Mouse (Mus musculus) heart, adult 2 months (tissue): ENCODE results near the gene Alg9.

Experiments used
- CTCF ChIP-seq: fragments of 200-600 bp; IDR thresholded peaks from 2 replicates; pipeline ENCODE4 v1.8.1; 2022; ENCODE audit warnings: antibody characterized with exemption, mild to moderate bottlenecking, moderate library complexity
- POLR2A ChIP-seq: fragments of 200-500 bp; IDR thresholded peaks from 2 replicates; pipeline ENCODE4 v1.6.1; 2011; ENCODE audit warnings: mild to moderate bottlenecking, low read depth, low read length, control low read depth; ENCODE audit not compliant: insufficient read depth

GRCm38 (mm10) chr9:50835068-50835705, 60.4 kb downstream of the Alg9 start:
- no peak for TF ChIP-seq CTCF
- TF ChIP-seq POLR2A, result no peak
